Mouse (Mus musculus) MEL (cell line): ENCODE results near the gene Cd300ld. TPM values are rescaled to one million over a fixed set of nuclear protein-coding genes. Genes with fewer than 3 reads are reported as not detected.

Experiments
- DNase-seq: peaks from one replicate; pipeline ENCODE4 v3.0.0; 2011; ENCODE audit warnings: low read depth, low spot score
- H3K27ac ChIP-seq: 2 replicates; pipeline ENCODE4 v1.5.1; 2012; ENCODE audit warnings: low read depth, mild to moderate bottlenecking, control low read depth, low read length, moderate library complexity; ENCODE audit not compliant: control insufficient read depth
- H3K27me3 ChIP-seq, 2 experiments: fragments of 150-350 bp in 1 of 2; sonication (generic) in 1 of 2; 2 replicates each; pipeline ENCODE4 v1.6.1; 2012; ENCODE audit warnings: low read length in 2 of 2, mild to moderate bottlenecking in 2 of 2, improper control_type of control experiment in 1 of 2, moderate library complexity in 1 of 2; ENCODE audit not compliant: insufficient read depth in 2 of 2, control insufficient read depth in 1 of 2
- H3K36me3 ChIP-seq, 2 experiments: 2 replicates each; pipeline ENCODE4 v1.6.1; 2012 to 2014; ENCODE audit warnings: low read length in 2 of 2, improper control_type of control experiment in 1 of 2, inconsistent platforms in 1 of 2, mild to moderate bottlenecking in 1 of 2; ENCODE audit not compliant: insufficient read depth in 2 of 2, control insufficient read depth in 1 of 2
- H3K4me1 ChIP-seq, 2 experiments: fragments of 150-350 bp in 1 of 2; sonication (generic) in 1 of 2; 2 replicates each; pipeline ENCODE4 v1.6.1; 2012; ENCODE audit warnings: low read length in 2 of 2, improper control_type of control experiment in 1 of 2, mild to moderate bottlenecking in 1 of 2; ENCODE audit not compliant: insufficient read depth in 2 of 2, control insufficient read depth in 1 of 2
- H3K4me3 ChIP-seq, 2 experiments: fragments of 150-350 bp in 1 of 2; sonication (generic) in 1 of 2; 2 replicates each; pipeline ENCODE4 v1.5.1; 2012; ENCODE audit warnings: low read depth in 2 of 2, low read length in 2 of 2, mild to moderate bottlenecking in 2 of 2, moderate library complexity in 2 of 2, control low read depth in 1 of 2, improper control_type of control experiment in 1 of 2; ENCODE audit not compliant: control insufficient read depth in 1 of 2, insufficient read depth in 1 of 2
- H3K79me2 ChIP-seq: 2 replicates; pipeline ENCODE4 v1.6.1; 2012; ENCODE audit warnings: mild to moderate bottlenecking, low read length, moderate library complexity; ENCODE audit not compliant: control insufficient read depth, poor library complexity, insufficient read depth
- H3K9ac ChIP-seq: 2 replicates; pipeline ENCODE4 v1.6.1; 2012; ENCODE audit warnings: low read depth, mild to moderate bottlenecking, control low read depth, low read length, moderate library complexity; ENCODE audit not compliant: control insufficient read depth, poor library complexity, severe bottlenecking
- H3K9me3 ChIP-seq: fragments of 150-350 bp; sonication (generic); replicated peaks from 2 replicates; pipeline ENCODE4 v1.6.1; 2012; ENCODE audit warnings: mild to moderate bottlenecking, low read length, improper control_type of control experiment, moderate library complexity; ENCODE audit not compliant: insufficient read depth
- CHD1 ChIP-seq: IDR thresholded peaks from 2 replicates; pipeline ENCODE4 v1.6.1; 2012; ENCODE audit warnings: low read depth, mild to moderate bottlenecking, inconsistent platforms, low read length, improper control_type of control experiment
- CHD2 ChIP-seq: IDR thresholded peaks from 2 replicates; pipeline ENCODE4 v1.6.1; 2011; ENCODE audit warnings: low read length, improper control_type of control experiment
- E2F4 ChIP-seq: IDR thresholded peaks from 2 replicates; pipeline ENCODE4 v1.6.1; 2011; ENCODE audit warnings: low read depth, low read length, improper control_type of control experiment, borderline replicate concordance
- EP300 ChIP-seq, 2 experiments: IDR thresholded peaks; 2 replicates each; pipeline ENCODE4 v1.6.1; 2011; ENCODE audit warnings: improper control_type of control experiment in 2 of 2, low read length in 2 of 2, low read depth in 1 of 2, mild to moderate bottlenecking in 1 of 2
- GABPA ChIP-seq: IDR thresholded peaks from 2 replicates; pipeline ENCODE4 v1.6.1; 2012; ENCODE audit warnings: low read depth, mild to moderate bottlenecking, inconsistent platforms, low read length, improper control_type of control experiment, moderate library complexity
- JUND ChIP-seq: IDR thresholded peaks from 2 replicates; pipeline ENCODE4 v1.6.1; 2011; ENCODE audit warnings: low read depth, mild to moderate bottlenecking, improper control_type of control experiment, low read length
- MYB ChIP-seq: IDR thresholded peaks from 2 replicates; pipeline ENCODE4 v1.6.1; 2011; ENCODE audit warnings: mild to moderate bottlenecking, low read depth, low read length, improper control_type of control experiment
- MYC ChIP-seq: IDR thresholded peaks from 2 replicates; pipeline ENCODE4 v1.6.1; 2011; ENCODE audit warnings: low read depth, mild to moderate bottlenecking, low read length, improper control_type of control experiment, moderate library complexity
- POLR2A ChIP-seq, 2 experiments: IDR thresholded peaks; 2 replicates each; pipeline ENCODE4 v1.6.1; 2011 to 2012; ENCODE audit warnings: low read length in 2 of 2, mild to moderate bottlenecking in 2 of 2, control low read depth in 1 of 2, improper control_type of control experiment in 1 of 2, low read depth in 1 of 2, moderate library complexity in 1 of 2; ENCODE audit not compliant: control insufficient read depth in 1 of 2, insufficient read depth in 1 of 2, poor library complexity in 1 of 2
- RAD21 ChIP-seq: IDR thresholded peaks from 2 replicates; pipeline ENCODE4 v1.6.1; 2011; ENCODE audit warnings: mild to moderate bottlenecking, low read depth, low read length, improper control_type of control experiment
- RCOR1 ChIP-seq: IDR thresholded peaks from 2 replicates; pipeline ENCODE4 v1.6.1; 2012; ENCODE audit warnings: low read depth, mild to moderate bottlenecking, inconsistent platforms, low read length, improper control_type of control experiment
- SIN3A ChIP-seq: IDR thresholded peaks from 2 replicates; pipeline ENCODE4 v1.6.1; 2012; ENCODE audit warnings: low read length, improper control_type of control experiment, inconsistent platforms
- SMC3 ChIP-seq: IDR thresholded peaks from 2 replicates; pipeline ENCODE4 v1.6.1; 2011; ENCODE audit warnings: low read depth, low read length, improper control_type of control experiment
- TAL1 ChIP-seq: IDR thresholded peaks from 2 replicates; pipeline ENCODE4 v1.6.1; 2012; ENCODE audit warnings: mild to moderate bottlenecking, inconsistent platforms, low read length, moderate library complexity, mixed read lengths
- UBTF ChIP-seq: IDR thresholded peaks from 2 replicates; pipeline ENCODE4 v1.6.1; 2012; ENCODE audit warnings: low read depth, mild to moderate bottlenecking, inconsistent platforms, low read length, improper control_type of control experiment, moderate library complexity, borderline replicate concordance; ENCODE audit not compliant: insufficient read depth
- USF1 ChIP-seq: IDR thresholded peaks from 2 replicates; pipeline ENCODE4 v1.6.1; 2014; ENCODE audit warnings: low read depth, mild to moderate bottlenecking, inconsistent platforms, low read length, improper control_type of control experiment, moderate library complexity
- ZKSCAN1 ChIP-seq: IDR thresholded peaks from 2 replicates; pipeline ENCODE4 v1.6.1; 2012; ENCODE audit warnings: low read depth, mild to moderate bottlenecking, inconsistent platforms, low read length, improper control_type of control experiment, moderate library complexity
- ZNF384 ChIP-seq: IDR thresholded peaks from 2 replicates; pipeline ENCODE4 v1.6.1; 2012; ENCODE audit warnings: low read depth, mild to moderate bottlenecking, inconsistent platforms, low read length, improper control_type of control experiment
- polyA plus RNA-seq, 2 experiments: library from polyadenylated mRNA; stranded (reverse) in 1 of 2; unstranded in 1 of 2; fragments of >175 nt in 1 of 2; fragments of >200 nt in 1 of 2; gene quantifications; 2 replicates each; pipeline versions ENCODE4 v1.2.1 to v1.2.4; 2012; ENCODE audit warnings: low replicate concordance in 2 of 2, low read depth in 1 of 2; ENCODE audit not compliant: insufficient read length in 2 of 2, insufficient read depth in 1 of 2, missing spikeins in 1 of 2
- total RNA-seq: library from RNA; depleted of rRNA; stranded (reverse); fragments of 300-350 nt; gene quantifications from 2 replicates; pipeline ENCODE4 v1.2.3, GENCODE M21; 2012

The Cd300ld gene
- total and polyA plus RNA-seq, 3 experiments = not detected

DNA sequence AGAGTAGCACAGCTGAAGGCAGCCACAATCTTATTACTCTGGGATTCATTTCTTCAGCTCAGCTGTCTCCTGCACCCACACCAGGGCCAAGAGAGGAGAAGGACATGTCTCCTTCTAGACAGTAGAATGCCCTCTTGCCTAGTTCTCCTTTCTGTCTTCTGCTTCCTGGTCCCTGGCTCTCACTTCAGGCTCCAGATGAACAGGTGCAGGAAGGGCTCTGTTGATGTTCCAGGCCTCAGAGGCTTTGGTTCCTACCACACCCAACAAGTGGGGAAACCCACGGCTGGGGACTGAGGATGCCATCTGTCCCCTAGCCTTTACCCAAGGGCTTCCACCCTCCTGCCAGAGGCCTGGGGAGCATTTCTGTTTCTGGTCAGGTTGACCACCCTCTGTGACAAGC, 29.4 kb downstream of the Cd300ld start:
- no peak for DNase-seq
- no peaks in the 10 kb centered on the region for H3K36me3 ChIP-seq
- H3K27me3 ChIP-seq = no peaks in the 10 kb centered on the region
- H3K4me3 ChIP-seq = no peak overlapping the region
- no peaks in the 10 kb centered on the region for H3K4me1 ChIP-seq
- no peaks in the 10 kb centered on the region for H3K9me3 ChIP-seq
- H3K27ac ChIP-seq = no peak overlapping the region
- no peaks in the 10 kb centered on the region for H3K79me2 ChIP-seq
- TF ChIP-seq CHD2 = no peak
- no peak overlapping the region for H3K9ac ChIP-seq

DNA sequence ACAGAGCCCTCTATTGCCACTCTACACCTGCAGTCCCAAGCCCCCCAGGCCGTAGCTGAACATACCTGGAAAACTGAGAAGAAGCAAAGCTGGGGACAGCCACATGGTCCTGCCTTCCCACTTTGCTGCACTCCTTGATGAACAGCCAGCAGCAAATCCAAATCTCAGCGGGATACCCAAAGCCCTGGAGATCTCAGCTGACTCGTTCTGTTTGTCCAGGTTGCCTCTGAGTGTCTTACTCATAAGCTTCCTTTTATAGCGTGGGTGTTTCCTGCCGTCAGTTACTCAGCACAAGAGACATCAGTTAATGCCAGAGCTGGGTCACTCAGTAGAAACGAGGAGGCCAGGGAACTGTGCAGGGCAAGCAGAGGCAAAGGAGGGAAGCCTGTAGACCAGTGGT, 55.6 kb downstream of the Cd300ld start, which contains the start of gene Cd300lb:
Gene Cd300lb, minus strand, starts transcription at position 243 of the 400 bp plus-strand sequence.
- no peak within 1 kb of the TSS for H3K27ac ChIP-seq
- H3K36me3 ChIP-seq = no peaks in the 10 kb centered on the region
- H3K9ac ChIP-seq = no peak within 1 kb of the TSS
- no peaks in the 10 kb centered on the region for H3K9me3 ChIP-seq
- no peak for TF ChIP-seq GABPA
- no peak for TF ChIP-seq JUND
- TF ChIP-seq SIN3A = no peak
- TF ChIP-seq MYC = no peak
- TF ChIP-seq RAD21 = no peak
- no peak for TF ChIP-seq E2F4
- no peak for TF ChIP-seq SMC3
- TF ChIP-seq CHD1 = no peak
- TF ChIP-seq TAL1 = no peak
- no peak for TF ChIP-seq EP300 (IDR thresholded peaks at IDR 0.05; ENCODE audit: low read depth in 1 of 2, low read length in 2 of 2)
- TF ChIP-seq MYB = no peak
- no peak for TF ChIP-seq POLR2A (IDR thresholded peaks at IDR 0.05; ENCODE audit: control insufficient read depth in 1 of 2, insufficient read depth in 1 of 2, low read depth in 1 of 2, low read length in 2 of 2, poor library complexity in 1 of 2)
- no peak for TF ChIP-seq UBTF
- no peak for TF ChIP-seq ZKSCAN1
- TF ChIP-seq RCOR1 = no peak
- TF ChIP-seq USF1 = no peak
- no peak for TF ChIP-seq ZNF384
- TF ChIP-seq, all 39 proteins: peak for 0
- H3K4me1 ChIP-seq = no peaks in the 10 kb centered on the region
- H3K27me3 ChIP-seq = no peaks in the 10 kb centered on the region
- H3K4me3 ChIP-seq = no peak within 1 kb of the TSS
- no peaks in the 10 kb centered on the region for H3K79me2 ChIP-seq
- no peak for DNase-seq
